Mouse (Mus musculus): ENCODE measurements around the gene Clcn5. TPM values are rescaled to one million over a fixed set of nuclear protein-coding genes. Genes with fewer than 3 reads are reported as not detected.

Gene Clcn5
- polyA plus RNA-seq (2012; ENCODE audit: low replicate concordance) = 2.1 and 2.6 TPM in 2 replicates

GRCm38 (mm10) chrX:7319089-7319721 is at the start of gene Clcn5:
Gene Clcn5, minus strand, starts transcription at chrX:7319358.

Other genes starting within 250 kb of the Clcn5 start
- gene Usp27x, start 56.5 kb upstream of the Clcn5 start, polyA plus RNA-seq (2012; ENCODE audit: low replicate concordance) = 0.07 and 0.34 TPM in 2 replicates